Mouse (Mus musculus) forebrain, embryonic 11.5 days (tissue): Measurements from ENCODE around the gene Ap2b1. TPM values are rescaled to one million over a fixed set of nuclear protein-coding genes. Genes with fewer than 3 reads are reported as not detected.

ENCODE experiments used
- ATAC-seq: fragments of 200-750 bp; cut with Nextera tagmentation; replicated peaks from 2 replicates; pipeline ENCODE4 v1.8.0; 2017; ENCODE audit warnings: moderate TSS enrichment; ENCODE audit not compliant: low FRiP score
- DNase-seq: peaks from one replicate; pipeline ENCODE4 v3.0.0-alpha.2; 2017; ENCODE audit warnings: low spot score
- H3K27ac ChIP-seq: fragments of 300-500 bp; sonication (generic); 2 replicates; pipeline ENCODE4 v1.5.1; 2014; ENCODE audit warnings: low read depth, low read length
- H3K27me3 ChIP-seq: fragments of 300-500 bp; sonication (generic); 2 replicates; pipeline ENCODE4 v1.6.1; 2014; ENCODE audit warnings: mild to moderate bottlenecking, low read length, mixed read lengths; ENCODE audit not compliant: control insufficient read depth, insufficient read depth
- H3K36me3 ChIP-seq: fragments of 300-500 bp; sonication (generic); 2 replicates; pipeline ENCODE4 v1.6.1; 2014; ENCODE audit warnings: mild to moderate bottlenecking, low read length, moderate library complexity, mixed read lengths; ENCODE audit not compliant: control insufficient read depth, insufficient read depth
- H3K4me1 ChIP-seq: fragments of 300-500 bp; sonication (generic); replicated peaks from 2 replicates; pipeline ENCODE4 v1.6.1; 2014; ENCODE audit warnings: low read length, mixed read lengths; ENCODE audit not compliant: control insufficient read depth, insufficient read depth
- H3K4me2 ChIP-seq: fragments of 300-500 bp; sonication (generic); 2 replicates; pipeline ENCODE4 v1.6.1; 2014; ENCODE audit warnings: low read depth, mild to moderate bottlenecking, low read length, moderate library complexity, mixed read lengths; ENCODE audit not compliant: severe bottlenecking
- H3K4me3 ChIP-seq: fragments of 300-500 bp; sonication (generic); 2 replicates; pipeline ENCODE4 v1.5.1; 2014; ENCODE audit warnings: low read depth, low read length
- H3K9ac ChIP-seq: fragments of 300-500 bp; sonication (generic); 2 replicates; pipeline ENCODE4 v1.6.1; 2014; ENCODE audit warnings: low read length
- H3K9me3 ChIP-seq: fragments of 300-500 bp; sonication (generic); 2 replicates; pipeline ENCODE4 v1.6.1; 2016; ENCODE audit warnings: low read length, mixed read lengths; ENCODE audit not compliant: control insufficient read depth
- WGBS: fragments of 180-500 bp; shearing (Covaris S2); extraction: QIAGEN DNeasy Blood & Tissue Kit; methylation state at CpG from one replicate; pipeline ENCODE4 v1.1.7; 2014; 5-methylcytosine and 5-hydroxymethylcytosine counted together
- polyA plus RNA-seq: library from polyadenylated mRNA; unstranded; fragments of >200 nt; fragmentation: Nextera tagmentation; extraction: Ambion mirVana; gene quantifications from 2 replicates; pipeline ENCODE4 v1.2.1, GENCODE M21; 2014

Gene Ap2b1
- polyA plus RNA-seq, 1 experiment from 2014 or later, result 108 TPM

GRCm38 (mm10) chr11:83341716-83342245 lies 43.0 kb downstream of the Ap2b1 start:
- H3K9ac ChIP-seq, result no peak overlapping the region
- 82% methylated on average over 3 of the region's 3 CpGs for WGBS
- H3K4me2 ChIP-seq, result no peak overlapping the region
- no peak overlapping the region for H3K4me3 ChIP-seq
- H3K4me1 ChIP-seq, result no peaks in the 10 kb centered on the region
- ATAC-seq, result no peak
- H3K36me3 ChIP-seq, result peaks cover 5% of the 10 kb centered on the region; the same call in 1 of the 2 replicates
- no peaks in the 10 kb centered on the region for H3K9me3 ChIP-seq
- H3K27ac ChIP-seq, result no peak overlapping the region
- H3K27me3 ChIP-seq, result no peaks in the 10 kb centered on the region
- no peak for DNase-seq

DNA sequence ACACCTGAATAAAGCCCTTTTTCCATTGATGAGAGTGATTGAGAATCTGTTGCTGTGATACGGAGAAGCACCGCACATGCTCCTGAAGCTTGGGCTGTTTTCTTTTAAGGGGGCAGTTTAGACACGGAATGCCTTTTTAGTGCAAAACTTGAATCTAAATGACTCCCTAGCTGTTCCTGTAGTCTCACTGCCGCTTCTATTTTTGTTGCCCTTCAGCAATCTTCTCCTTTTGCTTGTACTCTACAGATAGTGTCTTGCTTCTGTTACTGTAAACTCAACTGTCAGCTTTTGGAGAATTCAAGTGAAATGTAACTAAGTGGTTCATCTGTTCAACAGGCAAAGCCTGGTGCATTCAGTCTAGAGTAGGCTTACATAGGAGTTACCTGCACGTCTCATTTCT lies 56.6 kb downstream of the Ap2b1 start:
- Histone ChIP-seq H3K9me3 (no peaks in the 10 kb centered on the region), H3K27ac (no peak overlapping the region), H3K27me3 (no peaks in the 10 kb centered on the region), H3K4me2 (no peak overlapping the region), H3K4me3 (no peak overlapping the region), H3K9ac (no peak overlapping the region), H3K4me1 (no peaks in the 10 kb centered on the region), H3K36me3 (peaks cover 6% of the 10 kb centered on the region; the same call in 1 of the 2 replicates)
- 75% methylated on average over 5 of the region's 5 CpGs for WGBS
- DNase-seq (no peak), ATAC-seq (no peak)

DNA sequence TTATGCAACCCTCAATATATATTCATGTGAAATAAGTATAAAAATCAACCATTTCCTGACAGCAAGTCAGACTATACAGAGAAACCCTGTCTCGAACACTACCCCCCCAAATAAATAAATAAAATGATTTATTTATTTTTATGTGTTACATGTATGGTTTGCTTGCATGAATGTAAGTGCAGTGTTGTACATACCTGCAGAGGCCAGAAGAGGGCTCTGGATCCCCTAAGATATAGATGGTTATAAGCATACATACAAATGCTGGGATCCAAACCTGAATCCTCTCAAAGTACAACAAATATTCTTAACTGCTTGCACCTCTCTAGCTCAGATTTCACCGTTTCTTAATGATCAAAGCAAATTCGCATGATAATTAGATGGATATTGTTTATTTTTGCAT lies 58.6 kb downstream of the Ap2b1 start:
- no peak for ATAC-seq
- no peaks in the 10 kb centered on the region for H3K4me1 ChIP-seq
- no peak overlapping the region for H3K4me3 ChIP-seq
- no peak overlapping the region for H3K4me2 ChIP-seq
- H3K27me3 ChIP-seq, result no peaks in the 10 kb centered on the region
- no peak for DNase-seq
- H3K36me3 ChIP-seq, result no peaks in the 10 kb centered on the region
- WGBS, result 72% methylated on average over 3 of the region's 3 CpGs
- H3K9me3 ChIP-seq, result no peaks in the 10 kb centered on the region
- H3K27ac ChIP-seq, result no peak overlapping the region
- H3K9ac ChIP-seq, result no peak overlapping the region

DNA sequence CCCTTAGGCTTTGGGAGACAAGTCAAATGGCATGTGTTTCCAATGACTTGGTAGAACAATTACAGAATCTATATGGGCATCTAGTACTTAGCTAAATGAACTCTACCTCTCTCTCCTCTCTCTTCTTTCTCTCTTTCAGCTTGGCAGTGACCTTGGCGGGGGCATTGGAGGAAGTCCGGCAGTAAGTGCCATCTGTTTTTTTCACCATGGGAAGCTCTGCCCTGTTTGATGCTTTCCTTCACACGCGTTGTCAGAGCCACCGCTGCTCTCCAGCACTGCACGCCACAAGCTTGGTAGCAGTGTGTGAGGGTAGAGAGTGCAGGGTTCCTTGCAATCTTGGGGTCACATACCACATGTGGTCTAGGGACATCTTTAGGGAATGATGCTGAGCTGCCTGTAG lies 65.8 kb downstream of the Ap2b1 start:
- H3K4me2 ChIP-seq, result no peak overlapping the region
- DNase-seq, result no peak
- no peaks in the 10 kb centered on the region for H3K4me1 ChIP-seq
- WGBS, result 96% methylated on average over 6 of the region's 6 CpGs
- no peak overlapping the region for H3K4me3 ChIP-seq
- ATAC-seq, result no peak
- H3K27me3 ChIP-seq, result no peaks in the 10 kb centered on the region
- H3K27ac ChIP-seq, result no peak overlapping the region
- no peaks in the 10 kb centered on the region for H3K9me3 ChIP-seq
- H3K36me3 ChIP-seq, result no peaks in the 10 kb centered on the region; the same call in 1 of the 2 replicates
- H3K9ac ChIP-seq, result no peak overlapping the region

DNA sequence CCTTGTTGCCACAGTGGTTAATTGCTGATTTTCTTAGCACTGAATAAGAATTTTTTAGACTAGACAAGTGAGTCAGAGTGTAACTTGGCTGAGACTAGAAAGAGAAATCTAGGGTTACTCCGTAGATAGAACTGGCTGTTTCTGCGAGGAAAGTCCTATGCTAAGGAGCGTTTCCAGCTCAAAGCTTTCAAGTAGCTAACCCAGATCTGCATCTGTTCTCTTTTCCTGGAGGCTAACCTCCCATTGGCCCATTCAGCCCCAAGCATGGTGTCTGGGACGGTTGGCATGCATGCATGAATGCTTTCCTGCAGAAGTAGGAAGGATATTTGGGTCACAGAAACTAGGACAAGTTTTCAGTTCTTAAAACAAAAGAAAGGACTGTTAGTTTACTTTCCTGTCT lies 72.4 kb downstream of the Ap2b1 start:
- Histone ChIP-seq H3K36me3 (no peaks in the 10 kb centered on the region; the same call in 1 of the 2 replicates), H3K4me1 (no peaks in the 10 kb centered on the region), H3K4me3 (no peak overlapping the region), H3K9ac (no peak overlapping the region), H3K27me3 (no peaks in the 10 kb centered on the region), H3K27ac (no peak overlapping the region), H3K4me2 (no peak overlapping the region), H3K9me3 (no peaks in the 10 kb centered on the region)
- 96% methylated on average over 4 of the region's 4 CpGs for WGBS
- DNase-seq, result no peak
- no peak for ATAC-seq

- Histone ChIP-seq H3K4me1 (0 out of 2 replicates have a peak, but pooled peaks cover 3% of the 10 kb centered on the region), H3K27me3 (no peaks in the 10 kb centered on the region), H3K27ac (no peak overlapping the region), H3K9ac (no peak overlapping the region), H3K9me3 (no peaks in the 10 kb centered on the region), H3K4me2 (no peak overlapping the region), H3K36me3 (no peaks in the 10 kb centered on the region), H3K4me3 (no peak overlapping the region)
- ATAC-seq, result no peak
- 91% methylated on average over 7 of the region's 7 CpGs for WGBS
- DNase-seq, result no peak
Observed at GRCm38 (mm10) chr11:83379745-83380341, 81.0 kb downstream of the Ap2b1 start.

GRCm38 (mm10) chr11:83382876-83383531 lies 84.2 kb downstream of the Ap2b1 start:
- Histone ChIP-seq H3K4me1 (0 out of 2 replicates have a peak, but pooled peaks cover 3% of the 10 kb centered on the region), H3K4me2 (no peak overlapping the region), H3K9ac (no peak overlapping the region), H3K27ac (no peak overlapping the region), H3K27me3 (no peaks in the 10 kb centered on the region), H3K4me3 (no peak overlapping the region), H3K36me3 (no peaks in the 10 kb centered on the region), H3K9me3 (no peaks in the 10 kb centered on the region)
- DNase-seq (no peak), ATAC-seq (no peak)
- WGBS, result 64% methylated on average over 9 of the region's 9 CpGs

DNA sequence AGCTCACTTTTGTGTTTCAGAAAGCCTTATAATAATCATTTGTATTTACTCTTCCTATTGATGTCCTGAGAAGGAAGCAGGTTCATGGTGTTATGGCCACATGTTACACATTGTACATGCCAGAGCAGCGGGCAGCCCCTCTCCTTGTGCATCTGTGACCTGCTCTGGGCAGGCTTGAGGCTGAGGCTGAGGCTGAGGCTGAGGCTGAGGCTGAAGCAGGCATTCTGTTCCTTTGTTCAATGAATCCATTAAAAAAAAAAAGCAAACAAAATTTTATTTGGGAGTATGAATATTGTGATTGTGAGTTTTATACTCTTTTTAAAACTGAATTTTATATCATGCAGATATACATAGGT lies 84.7 kb downstream of the Ap2b1 start:
- no peaks in the 10 kb centered on the region for H3K36me3 ChIP-seq
- H3K27ac ChIP-seq, result no peak overlapping the region
- no peaks in the 10 kb centered on the region for H3K9me3 ChIP-seq
- no peak overlapping the region for H3K9ac ChIP-seq
- H3K4me1 ChIP-seq, result 0 out of 2 replicates have a peak, but pooled peaks cover 3% of the 10 kb centered on the region
- DNase-seq (no peak), ATAC-seq (no peak)
- H3K4me3 ChIP-seq, result no peak overlapping the region
- H3K27me3 ChIP-seq, result no peaks in the 10 kb centered on the region
- 79% methylated on average over 1 of the region's 1 CpGs for WGBS
- H3K4me2 ChIP-seq, result no peak overlapping the region

DNA sequence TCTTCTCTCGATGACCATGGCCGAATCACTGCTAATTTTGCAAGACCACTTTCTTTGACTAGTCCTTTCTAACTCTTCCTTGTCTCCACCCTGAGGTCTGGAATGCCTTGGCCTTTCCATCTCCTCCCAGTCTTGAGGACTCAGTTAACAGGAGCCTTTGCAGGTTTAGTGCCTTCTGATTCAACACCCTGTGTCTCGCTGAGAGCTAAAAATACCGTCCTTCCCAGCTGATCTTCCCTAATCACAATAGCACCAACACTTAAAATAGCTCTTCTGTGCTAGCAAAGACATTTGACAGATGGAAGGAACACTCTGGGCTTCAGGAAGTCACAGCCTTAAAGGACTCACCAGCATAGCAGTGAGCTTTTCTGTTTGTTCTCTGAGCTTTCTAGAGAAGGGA lies 94.2 kb downstream of the Ap2b1 start:
- Histone ChIP-seq H3K4me1 (peaks cover 7% of the 10 kb centered on the region), H3K27ac (no peak overlapping the region), H3K4me2 (no peak overlapping the region), H3K9ac (no peak overlapping the region), H3K9me3 (no peaks in the 10 kb centered on the region), H3K27me3 (no peaks in the 10 kb centered on the region), H3K4me3 (no peak overlapping the region), H3K36me3 (peaks cover 4% of the 10 kb centered on the region; the same call in 1 of the 2 replicates)
- DNase-seq (no peak), ATAC-seq (no peak)
- 92% methylated on average over 4 of the region's 4 CpGs for WGBS
